Comparison of ENCODE assay signal across 7 mouse cellular contexts in the genomic region with DNA sequence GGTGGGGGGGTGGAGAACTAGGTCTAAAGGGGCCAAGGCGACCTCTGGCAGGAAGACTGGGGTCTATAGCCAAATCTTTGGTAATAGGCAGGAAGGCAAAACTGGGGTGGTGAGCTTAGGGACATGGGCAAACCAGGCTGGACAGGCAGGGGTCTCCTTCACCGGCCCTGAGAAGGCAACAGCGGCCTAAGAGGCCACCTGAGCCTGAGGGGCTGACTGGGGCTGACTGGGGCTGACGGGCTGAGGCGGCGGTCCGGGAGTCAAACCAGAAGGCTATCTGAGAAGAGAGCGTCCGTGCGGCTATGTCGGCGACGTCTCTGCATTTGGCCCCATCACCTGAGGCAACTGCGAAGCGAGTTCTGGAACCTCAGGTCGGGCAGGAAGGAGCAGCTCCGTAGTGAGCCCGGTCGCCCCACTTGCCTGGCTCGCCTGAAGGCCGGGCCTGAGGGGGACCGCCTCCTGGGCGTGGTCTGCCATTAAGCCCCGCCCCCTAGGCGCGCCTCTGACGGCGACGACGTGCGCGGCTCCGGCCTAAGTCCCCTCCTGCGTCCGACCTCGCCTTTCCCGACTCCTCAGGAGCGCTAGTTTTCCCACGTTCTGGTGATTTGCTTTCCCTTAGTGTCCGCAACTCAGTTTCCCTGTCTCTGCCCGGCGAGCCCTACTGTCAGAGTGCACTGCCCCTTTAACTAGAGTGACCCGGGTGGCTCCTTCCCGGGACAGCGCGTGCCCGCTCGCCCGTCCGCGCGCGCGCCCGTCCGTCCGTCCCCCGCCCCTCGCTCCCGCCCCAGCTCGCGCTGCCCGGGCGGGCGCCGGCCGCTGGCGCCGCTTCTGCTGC. TPM values are rescaled to one million over a fixed set of nuclear protein-coding genes. Genes with fewer than 3 reads are reported as not detected.
DNase-seq lines count a peak whose midpoint lies in the region; ATAC-seq lines count a peak whose summit lies in the region.

Gene Inca1, minus strand, starts transcription at position 434 of the 835 bp plus-strand sequence.
Gene Kif1c, plus strand, starts transcription at position 827 of the 835 bp plus-strand sequence.

- peaks cover 12% of the 10 kb centered on the region for H3K4me1 ChIP-seq in intestine, embryonic 14.5 days (replicated peaks; ENCODE audit: control insufficient read depth, insufficient read depth, low read length)
- H3K4me1 ChIP-seq in midbrain, embryonic 10.5 days = peaks cover 35% of the 10 kb centered on the region

- H3K9ac ChIP-seq in intestine, embryonic 14.5 days (ENCODE audit: low read length) = peak within 1 kb of the TSS; percentile 70

- peak within 1 kb of the TSS; percentile 76 for H3K4me3 ChIP-seq in intestine, embryonic 14.5 days (ENCODE audit: low read depth, low read length)
- H3K4me3 ChIP-seq in midbrain, embryonic 10.5 days = peak within 1 kb of the TSS; percentile 93

- no peaks in the 10 kb centered on the region for H3K9me3 ChIP-seq in intestine, embryonic 14.5 days (ENCODE audit: control insufficient read depth, low read length)
- H3K9me3 ChIP-seq in midbrain, embryonic 10.5 days (replicated peaks) = no peaks in the 10 kb centered on the region

- H3K36me3 ChIP-seq in intestine, embryonic 14.5 days (ENCODE audit: control insufficient read depth, insufficient read depth, low read length) = peaks cover 18% of the 10 kb centered on the region
- peaks cover 27% of the 10 kb centered on the region for H3K36me3 ChIP-seq in midbrain, embryonic 10.5 days

- DNase-seq in adrenal gland, adult (ENCODE audit: inconsistent age in 2 of 2, low spot score in 1 of 2) = peak; percentile 97 to 99
- DNase-seq in embryo, embryonic 10.5 days (ENCODE audit: low spot score) = peak; percentile 93
- DNase-seq in gastrocnemius, postnatal 25 days = peak; percentile 95
- peak; percentile 99 for DNase-seq in intestine, embryonic 14.5 days (ENCODE audit: low spot score)
- DNase-seq in left cerebral cortex, postnatal 25 days (ENCODE audit: low spot score in 2 of 2) = peak; percentile 95
- peak; percentile 90 for DNase-seq in midbrain, embryonic 10.5 days (ENCODE audit: low spot score)
- DNase-seq in right cerebral cortex, postnatal 4 days = peak; percentile 96

- peak; percentile 96 for ATAC-seq in intestine, embryonic 14.5 days (replicated peaks; ENCODE audit: low FRiP score, low TSS enrichment, low read depth)

- WGBS in intestine, embryonic 14.5 days = under 1% methylated on average over 67 of the region's 69 CpGs
- WGBS in midbrain, embryonic 10.5 days = under 1% methylated on average over 69 of the region's 69 CpGs

- no peaks in the 10 kb centered on the region for H3K27me3 ChIP-seq in intestine, embryonic 14.5 days (replicated peaks; ENCODE audit: control insufficient read depth, insufficient read depth, low read length)
- peaks cover 8% of the 10 kb centered on the region; the same call in 1 of the 2 replicates for H3K27me3 ChIP-seq in midbrain, embryonic 10.5 days (ENCODE audit: low read depth, poor library complexity, severe bottlenecking)

- H3K4me2 ChIP-seq in intestine, embryonic 14.5 days (ENCODE audit: low read length) = peak within 1 kb of the TSS; percentile 78

- intact Hi-C loops in left cerebral cortex, postnatal 25 days (cut with DNase I) = loop anchor here (1.0 kb wide), 1 partner anchor 13 kb away; no protein-coding TSS in a partner anchor

- H3K27ac ChIP-seq in intestine, embryonic 14.5 days (ENCODE audit: low read depth) = peak within 1 kb of the TSS; percentile 95
- H3K27ac ChIP-seq in midbrain, embryonic 10.5 days (replicated peaks) = peak within 1 kb of the TSS; percentile 95

RNA-seq across cellular contexts. Expression of gene Inca1, which starts in this region (rescaled TPM):
- 1 to 10 TPM; 5.6 to 9.0 TPM for total RNA-seq in gastrocnemius, postnatal 25 days (2021)
- 1.5 and 1.6 TPM in 2 replicates for polyA plus RNA-seq in intestine, embryonic 14.5 days (2014; fragmentation: Nextera tagmentation; extraction: Ambion mirVana)
- total RNA-seq in left cerebral cortex, postnatal 25 days (2021) = 1 to 10 TPM; 1.5 to 2.5 TPM
- 1.00 and 1.3 TPM in 2 replicates for polyA plus RNA-seq in midbrain, embryonic 10.5 days (2016; fragmentation: Nextera tagmentation; extraction: Ambion mirVana)

RNA-seq across cellular contexts. Expression of gene Kif1c, which starts in this region (rescaled TPM):
- 100 to 1,000 TPM; 388 to 467 TPM for total RNA-seq in gastrocnemius, postnatal 25 days (2021)
- polyA plus RNA-seq in intestine, embryonic 14.5 days (2014; fragmentation: Nextera tagmentation; extraction: Ambion mirVana) = 11.4 and 14.3 TPM in 2 replicates
- 10 to 100 TPM; 51.3 to 53.2 TPM for total RNA-seq in left cerebral cortex, postnatal 25 days (2021)
- polyA plus RNA-seq in midbrain, embryonic 10.5 days (2016; fragmentation: Nextera tagmentation; extraction: Ambion mirVana) = 1.8 and 2.0 TPM in 2 replicates

Comparison
In these comparisons a context has a peak if more than half of its experiments do, and no peak if none do; other contexts are left out.
1. Peak in every context shown above with its lines: DNase-seq, ATAC-seq, H3K4me3 ChIP-seq and H3K27ac ChIP-seq.
2. RNA of gene Kif1c (total RNA-seq): 388 to 467 TPM in gastrocnemius, postnatal 25 days; 51.3 to 53.2 TPM in left cerebral cortex, postnatal 25 days; every median in the first group is over 4 times any median in the second.